Mouse (Mus musculus) myocyte (in vitro differentiated cells): ENCODE measurements around the gene Wnt5a.

Source experiments
- MAX ChIP-seq: IDR thresholded peaks from one replicate; pipeline ENCODE4 v1.6.1; 2011; ENCODE audit warnings: low read depth, mild to moderate bottlenecking, control low read depth
- POLR2A ChIP-seq: IDR thresholded peaks from one replicate; pipeline ENCODE4 v1.6.1; 2011; ENCODE audit warnings: low read depth, mild to moderate bottlenecking, control low read depth, moderate library complexity; ENCODE audit not compliant: insufficient read length
- POLR2AphosphoS2 ChIP-seq: IDR thresholded peaks from one replicate; pipeline ENCODE4 v1.6.1; 2011; ENCODE audit warnings: low read depth, control low read depth; ENCODE audit not compliant: insufficient read length

GRCm38 (mm10) chr14:28542117-28542741, 37.7 kb downstream of the Wnt5a start:
- TF ChIP-seq MAX (no peak), POLR2A (no peak), POLR2AphosphoS2 (no peak)
